Mouse (Mus musculus) adrenal gland, adult 2 months (tissue): ENCODE results near the gene Rab5a. TPM values are rescaled to one million over a fixed set of nuclear protein-coding genes. Genes with fewer than 3 reads are reported as not detected.

Source experiments
- DNase-seq: peaks from one replicate; pipeline ENCODE4 v3.0.0; 2021
- polyA plus RNA-seq: library from polyadenylated mRNA; depleted of rRNA; stranded (reverse); fragments of >200 nt; gene quantifications from 2 replicates; pipeline ENCODE4 v1.2.3, GENCODE M21; 2012; rRNA removed
- total RNA-seq, 2 experiments: library from RNA; stranded (reverse); gene quantifications; 2 replicates each; pipeline ENCODE4 v1.2.3; 2021

Gene Rab5a
- total and polyA plus RNA-seq, 3 experiments = 3.1 to 93.3 (median 89.3) TPM

GRCm38 (mm10) chr17:53543591-53544324 is 64.7 kb downstream of the Rab5a start:
- peak; percentile 23 for DNase-seq

GRCm38 (mm10) chr17:53551306-53552299 is 72.6 kb downstream of the Rab5a start:
- DNase-seq = no peak

- peak; percentile 66 for DNase-seq
Observed at GRCm38 (mm10) chr17:53554088-53554487, 75.1 kb downstream of the Rab5a start.

GRCm38 (mm10) chr17:53554813-53555212 is 75.8 kb downstream of the Rab5a start:
- DNase-seq = no peak

Other genes starting within 250 kb of the Rab5a start
- gene Efhb, start 15.9 kb upstream of the Rab5a start, total RNA-seq = under 1 TPM; 0.46 to 0.59 TPM
- 0.03 TPM in 1 of 2 replicates, not detected in the other for gene Efhb, start 15.9 kb upstream of the Rab5a start, polyA plus RNA-seq
- gene Pp2d1, start 60.2 kb downstream of the Rab5a start, total RNA-seq = not detected
- gene Pp2d1, start 60.2 kb downstream of the Rab5a start, polyA plus RNA-seq = not detected in 2 replicates
- 10 to 100 TPM; 76.0 to 81.3 TPM for gene Kat2b, start 87.6 kb downstream of the Rab5a start, total RNA-seq
- gene Kat2b, start 87.6 kb downstream of the Rab5a start, polyA plus RNA-seq = 20.7 and 25.2 TPM in 2 replicates
- gene Sgo1, start 210.1 kb downstream of the Rab5a start, total RNA-seq = 1 to 10 TPM in 1 of 2 experiments, under 1 TPM in 1; 0.35 to 1.1 TPM
- not detected in 2 replicates for gene Sgo1, start 210.1 kb downstream of the Rab5a start, polyA plus RNA-seq